Mouse (Mus musculus) right cerebral cortex, postnatal 36 days (tissue): ENCODE data around the gene Cuta.
"Not testable (repeated sequence)": the region's sequence is repeated elsewhere in the genome, so short reads cannot be mapped to it uniquely, and the experiment has no call there.

Experiments used
- DNase-seq, 2 experiments: peaks; one replicate each; pipeline ENCODE4 v3.0.0; 2022; ENCODE audit warnings: low spot score in 2 of 2, mixed read lengths in 1 of 2

Cuta gene

DNA sequence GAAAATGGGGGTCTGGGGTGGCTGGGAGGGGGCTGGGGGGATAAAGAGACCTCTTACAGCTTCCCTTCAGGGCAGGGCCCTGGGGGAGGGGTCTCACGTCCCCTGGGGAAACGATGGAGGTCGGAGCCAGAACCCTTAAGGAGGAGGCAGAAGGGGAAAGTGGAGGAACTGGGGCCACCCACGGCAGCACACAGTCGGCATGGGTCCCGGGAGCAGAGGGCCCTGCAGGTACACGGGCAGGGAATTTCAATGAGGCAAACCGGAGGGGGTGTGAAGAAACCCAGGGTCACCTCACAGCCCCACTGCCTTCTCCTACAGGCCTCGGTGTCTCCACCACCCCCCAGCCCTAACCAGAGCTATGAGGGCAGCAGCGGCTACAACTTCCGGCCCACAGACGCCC lies 2.9 kb downstream of the Cuta start:
- no peak for DNase-seq

- no peak for DNase-seq
Observed at GRCm38 (mm10) chr17:26935027-26935426, 4.3 kb downstream of the Cuta start.

GRCm38 (mm10) chr17:26933885-26934827 lies 5.2 kb downstream of the Cuta start:
- DNase-seq = no peak

- DNase-seq = no peak
Observed at GRCm38 (mm10) chr17:26933419-26933818, 6.0 kb downstream of the Cuta start.

GRCm38 (mm10) chr17:26932839-26933398 lies 6.5 kb downstream of the Cuta start, which contains the start of gene Phf1:
Phf1 (plus strand) TSS chr17:26933052.
- DNase-seq = peak; percentile 93 to 94

DNA sequence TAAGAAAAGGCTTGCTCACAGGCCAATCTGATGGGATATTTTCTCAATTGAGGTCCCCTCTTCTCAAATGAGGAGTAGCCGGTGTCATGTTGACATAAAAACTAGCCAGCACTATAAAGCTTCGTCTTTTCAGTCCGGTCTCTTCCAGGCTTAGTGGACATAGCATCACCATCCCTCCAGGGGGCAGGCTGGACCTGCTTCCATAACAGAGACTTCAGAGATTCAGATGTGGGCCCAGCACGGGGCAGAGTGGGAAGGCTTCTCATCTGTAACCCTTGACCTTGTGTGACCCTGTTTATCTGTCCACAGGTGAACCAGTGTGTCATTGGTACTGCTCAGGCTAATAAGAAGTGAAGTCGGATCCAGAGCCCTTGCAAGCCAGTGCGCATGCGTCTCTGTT lies 7.6 kb downstream of the Cuta start:
- DNase-seq = peak in 1 of 2 experiments; percentile 35

GRCm38 (mm10) chr17:26925414-26925813 lies 14.0 kb downstream of the Cuta start:
- not testable (repeated sequence) for DNase-seq

DNA sequence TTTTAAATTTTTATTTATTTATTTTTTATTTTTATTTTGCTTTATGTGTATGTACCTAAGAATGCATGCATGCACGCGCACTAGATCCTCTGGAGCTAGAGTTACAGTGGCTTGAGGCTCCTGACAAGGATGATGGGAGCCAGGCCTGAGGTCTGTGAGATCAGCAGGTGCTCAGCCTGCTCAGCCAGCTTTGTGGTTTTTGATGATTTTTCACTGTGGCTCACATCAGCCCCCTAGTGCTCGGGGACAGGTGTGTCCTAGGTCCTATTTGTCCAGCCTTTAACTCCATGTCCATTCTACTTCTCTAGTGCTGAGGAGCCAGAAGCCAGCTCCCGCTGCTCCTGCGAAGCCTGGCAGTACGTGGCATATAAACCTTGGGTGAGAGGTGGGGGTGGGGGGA lies 17.0 kb downstream of the Cuta start:
- DNase-seq = not testable (repeated sequence)

DNA sequence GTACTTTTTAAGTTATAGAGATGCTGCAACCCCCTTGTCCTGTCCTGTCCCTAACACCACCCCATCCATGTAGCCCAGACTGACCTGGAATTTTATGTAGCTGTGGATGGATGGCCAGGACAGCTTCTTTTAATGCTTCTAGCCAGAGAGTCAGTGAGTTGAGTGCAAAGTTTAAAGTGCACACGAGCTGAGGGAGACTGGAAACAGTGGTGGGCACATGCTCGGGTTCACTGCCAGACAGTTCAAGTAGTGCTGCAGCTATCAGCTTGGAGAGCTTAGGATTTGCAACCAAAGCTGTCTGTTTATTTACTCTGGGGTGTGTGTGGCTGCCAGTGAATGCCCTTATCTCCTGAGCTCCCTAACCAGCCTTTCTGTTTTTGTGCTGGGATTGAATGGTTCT lies 19.9 kb downstream of the Cuta start:
- not testable (repeated sequence) for DNase-seq

- no peak for DNase-seq
Observed at GRCm38 (mm10) chr17:26918343-26918742, 21.0 kb downstream of the Cuta start.

DNA sequence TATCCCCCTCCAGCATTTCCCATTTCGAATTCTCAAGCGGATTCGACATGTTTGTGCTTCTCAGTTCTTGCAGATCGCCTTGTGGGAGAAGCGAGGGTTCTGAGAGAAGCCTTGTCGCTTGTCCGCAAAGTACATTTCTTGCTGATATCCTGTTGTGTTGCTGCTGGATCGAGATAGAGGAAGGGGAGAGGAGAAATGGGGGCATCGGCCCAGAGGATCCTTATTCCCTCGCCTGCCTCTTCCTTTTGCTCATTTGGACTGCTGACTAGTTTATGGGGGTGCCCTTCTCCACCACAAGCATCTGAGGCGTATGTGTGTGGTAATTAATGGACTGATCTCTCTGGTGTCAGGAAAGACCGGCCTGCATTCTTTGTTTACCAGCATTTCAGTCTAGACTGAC lies 21.8 kb downstream of the Cuta start:
- not testable (repeated sequence) for DNase-seq

DNA sequence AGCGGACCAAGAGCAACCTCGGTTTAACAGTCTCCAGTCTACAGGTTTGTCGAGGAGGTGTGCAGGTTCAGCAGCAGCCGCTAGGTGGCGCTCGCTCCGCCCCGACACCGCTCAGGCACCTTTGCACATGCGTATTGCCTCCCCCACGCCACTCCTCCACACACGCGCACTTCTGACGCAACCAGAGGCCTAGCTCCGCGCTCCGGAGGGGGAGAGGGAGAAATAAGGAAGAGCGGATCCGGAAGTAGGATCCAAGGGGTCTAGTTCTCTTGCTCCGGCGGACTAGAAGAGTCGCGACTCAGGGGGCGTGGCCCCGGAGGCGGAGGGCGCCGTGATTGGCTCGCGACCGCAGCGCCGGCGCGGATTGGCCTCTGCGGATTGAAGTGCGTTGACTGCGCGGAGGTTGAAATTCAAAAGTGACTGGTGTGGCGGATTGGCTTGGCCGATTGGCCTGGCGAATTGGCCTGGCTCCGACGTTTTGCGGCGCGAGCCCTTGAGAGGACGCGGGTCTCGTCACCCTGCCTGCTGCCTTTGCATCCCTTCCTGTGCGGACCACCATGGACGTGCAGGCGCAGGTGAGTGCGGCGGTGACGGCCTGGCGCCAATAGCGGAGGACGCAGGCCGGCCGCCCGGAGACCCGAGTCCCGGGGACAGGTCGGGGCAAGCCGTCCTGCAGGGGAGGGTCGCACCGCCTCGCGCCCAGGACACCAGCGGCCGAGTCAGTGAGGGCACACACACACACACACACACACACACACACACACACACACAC lies 22.5 kb downstream of the Cuta start, which contains the start of gene Kifc5b:
Gene Kifc5b (plus strand): TSS at position 381 of the 772 bp plus-strand sequence.
- DNase-seq = peak; percentile 99

- DNase-seq = no peak
Observed at GRCm38 (mm10) chr17:26915248-26915647, 24.1 kb downstream of the Cuta start.

GRCm38 (mm10) chr17:26907506-26907905 lies 31.9 kb downstream of the Cuta start:
- not testable (repeated sequence) for DNase-seq

- DNase-seq = no peak
Observed at GRCm38 (mm10) chr17:26904320-26904719, 35.0 kb downstream of the Cuta start.

DNA sequence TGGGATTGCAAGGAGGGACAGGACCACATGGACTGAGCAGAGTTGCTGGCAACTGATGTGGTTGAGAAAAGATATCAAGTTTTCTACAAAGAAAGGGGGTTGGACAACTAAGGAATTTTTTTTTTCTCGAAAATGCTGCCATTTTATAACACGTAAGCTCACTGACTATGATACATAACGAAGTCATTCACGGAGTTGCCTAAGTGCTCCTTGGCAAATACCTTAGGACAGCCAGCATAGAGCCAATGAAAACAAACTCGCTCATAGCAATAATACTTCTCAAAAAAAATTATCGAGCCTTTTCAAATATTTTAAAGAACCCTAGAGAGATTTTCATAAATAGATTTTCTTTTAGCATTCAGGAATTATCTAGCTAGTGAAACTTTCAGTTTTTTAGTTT lies 38.5 kb downstream of the Cuta start:
- DNase-seq = no peak

DNA sequence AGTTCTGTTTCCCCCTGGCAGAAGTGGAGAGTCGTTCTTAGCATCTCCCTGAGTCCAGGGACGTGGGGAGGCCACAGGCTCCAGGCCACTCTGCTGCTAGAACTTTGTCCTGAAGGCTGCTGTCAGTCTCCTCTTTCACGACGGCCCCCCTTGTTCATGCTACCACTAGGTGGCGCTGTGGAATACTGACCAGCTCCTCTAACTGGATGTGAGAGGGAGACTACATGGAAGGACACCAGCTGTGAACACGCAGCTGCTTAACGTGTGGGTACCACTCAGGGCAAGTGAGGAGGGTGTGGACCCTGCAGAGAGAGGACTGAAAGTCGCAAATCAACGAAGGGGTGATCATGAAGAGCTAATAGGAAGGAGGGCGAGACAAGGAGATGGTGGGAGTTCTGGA lies 43.8 kb downstream of the Cuta start:
- DNase-seq = peak in 1 of 2 experiments; percentile 16

DNA sequence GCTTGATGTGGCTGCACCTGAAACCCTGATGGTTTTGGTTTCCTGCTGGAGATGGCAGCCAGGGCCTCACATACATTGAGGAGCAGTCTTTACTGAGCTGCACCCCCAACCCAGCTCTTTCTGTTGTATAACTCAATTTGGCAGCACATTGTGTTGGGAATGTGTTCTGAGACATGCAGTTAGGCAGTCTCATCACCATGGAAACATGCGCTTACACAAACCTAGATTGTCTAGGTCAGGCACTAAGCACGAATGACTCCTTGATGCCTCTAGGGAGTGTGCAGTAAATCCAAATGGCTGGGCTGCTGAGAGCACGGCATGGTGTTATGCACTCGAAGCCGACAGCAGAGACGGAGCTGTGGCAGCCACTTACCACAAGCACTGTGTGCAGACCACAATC lies 45.0 kb downstream of the Cuta start:
- peak; percentile 34 to 38 for DNase-seq

DNA sequence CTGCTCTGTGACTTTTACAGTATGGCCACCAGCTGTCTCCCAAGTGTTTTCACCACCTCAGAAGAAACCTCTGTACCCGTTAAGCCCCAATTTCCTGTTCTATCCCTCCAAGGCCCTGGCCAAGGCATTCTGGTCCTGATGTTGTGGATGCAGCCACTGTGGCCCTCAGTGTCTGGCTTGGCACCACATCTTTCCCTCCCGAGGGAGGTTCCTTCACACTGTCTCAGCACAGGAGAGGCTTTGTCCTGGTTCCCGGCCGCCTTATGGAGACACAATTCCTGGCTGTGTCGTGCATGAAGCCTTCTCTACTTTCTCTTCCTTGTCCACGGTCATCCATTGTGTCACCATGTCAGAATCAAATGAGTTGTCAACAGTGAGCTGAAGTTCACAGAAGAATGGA lies 45.9 kb downstream of the Cuta start:
- DNase-seq = no peak

DNA sequence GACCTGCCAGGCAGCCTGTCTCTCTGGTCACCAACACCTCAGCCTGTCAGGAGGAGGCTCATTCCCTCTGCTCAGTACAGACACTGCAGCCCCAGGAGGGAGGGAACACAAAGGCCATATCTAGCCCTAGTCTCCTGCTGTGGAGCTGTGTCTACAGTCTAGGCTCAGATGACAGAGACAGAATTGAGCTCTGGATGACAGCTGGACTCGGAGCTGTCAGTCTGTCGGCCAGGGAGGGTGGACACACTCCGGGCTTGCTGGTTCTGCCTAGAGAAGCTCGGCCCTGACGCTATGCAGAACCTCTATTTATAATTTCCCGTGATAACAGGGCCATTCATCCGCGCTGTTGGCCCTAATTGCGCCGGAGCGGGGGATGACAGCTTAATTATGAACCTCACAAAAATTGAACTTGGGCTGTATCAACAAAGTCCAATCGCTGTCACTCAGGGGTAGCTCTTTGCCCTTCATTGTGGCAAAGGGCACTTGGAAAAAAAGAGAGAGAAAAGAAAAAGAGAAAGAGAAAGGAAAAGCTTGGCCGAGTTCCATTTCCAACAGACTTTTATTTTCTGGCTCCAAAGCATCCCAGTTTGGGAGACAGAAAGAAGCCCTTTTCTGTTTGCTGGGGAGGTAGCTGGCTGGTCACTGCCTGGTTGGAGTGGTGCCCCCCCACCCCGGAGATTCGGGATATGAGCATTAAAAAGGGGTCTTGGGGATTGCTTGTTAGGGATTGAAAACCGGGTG lies 46.6 kb downstream of the Cuta start:
- no peak for DNase-seq

- DNase-seq = no peak
Observed at GRCm38 (mm10) chr17:26887926-26888325, 51.4 kb downstream of the Cuta start.
